Comparison of ENCODE assay signal across 8 mouse cellular contexts in genomic region chr14:47086743-47087142, GRCm38 (mm10).
DNase-seq lines count a peak whose midpoint lies in the region; ATAC-seq lines count a peak whose summit lies in the region.

No protein-coding gene starts in this region.

- H3K4me2 ChIP-seq in hindbrain, embryonic 15.5 days, result peak overlapping the region; percentile 73

- no peaks in the 10 kb centered on the region for H3K9me3 ChIP-seq in hindbrain, embryonic 15.5 days

- H3K4me3 ChIP-seq in hindbrain, embryonic 15.5 days, result peak overlapping the region; percentile 33

- H3K36me3 ChIP-seq in hindbrain, embryonic 15.5 days, result no peaks in the 10 kb centered on the region

- WGBS in hindbrain, embryonic 15.5 days, result 3% methylated on average over 16 of the region's 16 CpGs

- H3K27me3 ChIP-seq in hindbrain, embryonic 15.5 days, result no peaks in the 10 kb centered on the region

- peak; percentile 86 for ATAC-seq in hindbrain, embryonic 15.5 days (ENCODE audit: low FRiP score, low read depth)
- peak; percentile 65 for ATAC-seq in megakaryocyte, adult 5-6 weeks (ENCODE audit: poor library complexity, severe bottlenecking)

- peaks cover 22% of the 10 kb centered on the region for H3K4me1 ChIP-seq in hindbrain, embryonic 15.5 days (replicated peaks)

- peak; percentile 89 for DNase-seq in R1 (ENCODE audit: low read depth, low spot score)
- DNase-seq in cerebellum, postnatal 14 days, result peak; percentile 84 to 88
- DNase-seq in frontal cortex, postnatal 36 days (ENCODE audit: low spot score in 2 of 2), result peak; percentile 49 to 53
- DNase-seq in left cerebral cortex, adult 18-20 months (ENCODE audit: low spot score in 2 of 2), result peak; percentile 53 to 58
- peak; percentile 64 to 67 for DNase-seq in right cerebral cortex, adult 2 months (ENCODE audit: low spot score in 2 of 2)
- DNase-seq in urinary bladder, postnatal 25 days (ENCODE audit: low spot score), result peak; percentile 56

- no peak overlapping the region for H3K27ac ChIP-seq in hindbrain, embryonic 15.5 days (replicated peaks)

- H3K9ac ChIP-seq in hindbrain, embryonic 15.5 days, result peak overlapping the region; percentile 38; the same call in 1 of the 2 replicates
